Mouse (Mus musculus): ENCODE measurements around the gene 2210010C04Rik. TPM values are rescaled to one million over a fixed set of nuclear protein-coding genes. Genes with fewer than 3 reads are reported as not detected.
"Not testable (repeated sequence)": the region's sequence is repeated elsewhere in the genome, so short reads cannot be mapped to it uniquely, and the experiment has no call there.

The 2210010C04Rik gene
- polyA plus RNA-seq, 1 experiment from 2014 or later: not detected

DNA sequence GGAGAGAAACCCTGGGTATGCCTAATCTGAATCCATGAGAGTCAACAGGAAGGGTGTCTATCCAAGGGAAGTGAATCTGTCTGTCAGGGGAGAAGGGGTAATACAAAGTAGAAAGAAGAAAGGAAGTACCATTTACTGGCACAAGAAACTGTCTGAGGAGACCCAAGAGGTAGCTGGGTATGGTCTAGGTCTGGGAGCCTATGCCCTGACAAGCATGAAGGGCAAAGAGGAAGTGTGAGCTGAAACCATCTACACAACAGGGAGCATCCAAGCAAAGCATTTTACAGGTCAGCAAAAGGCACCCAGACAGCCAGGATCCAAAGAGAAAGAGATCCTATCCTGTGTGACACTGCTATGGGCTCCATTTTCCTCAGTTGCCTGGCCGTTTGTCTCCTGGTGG is 11.9 kb upstream of the 2210010C04Rik start:
- Histone ChIP-seq H3K9me3 (no peaks in the 10 kb centered on the region), H3K27me3 (ENCODE audit: insufficient read depth, poor library complexity, severe bottlenecking) (no peaks in the 10 kb centered on the region), H3K27ac (no peak overlapping the region), H3K4me1 (no peaks in the 10 kb centered on the region), H3K4me3 (no peak overlapping the region), H3K36me3 (no peaks in the 10 kb centered on the region)
- no peak for DNase-seq (ENCODE audit: low spot score)
- WGBS: 81% methylated on average over 1 of the region's 1 CpGs

DNA sequence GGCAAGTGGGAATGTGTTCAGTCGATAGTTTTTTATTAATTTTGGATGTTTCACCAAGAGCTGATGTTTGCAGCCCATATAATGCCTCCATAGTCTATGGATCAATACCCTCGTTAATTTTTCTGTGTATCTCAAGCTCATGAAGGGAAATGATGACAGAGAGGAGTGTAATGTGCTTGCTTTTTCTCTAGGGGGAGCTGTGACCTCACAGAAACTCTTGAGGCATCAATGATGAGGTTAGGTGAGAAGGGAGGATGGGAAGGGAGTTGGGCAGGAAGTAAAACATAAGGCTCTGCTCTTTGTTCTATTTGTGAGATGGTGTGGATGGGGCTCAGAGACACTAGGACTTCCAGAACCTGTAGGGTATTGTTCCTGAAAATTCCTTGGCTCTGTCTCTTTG is 11.2 kb upstream of the 2210010C04Rik start:
- no peak for DNase-seq (ENCODE audit: low spot score)
- Histone ChIP-seq H3K27me3 (ENCODE audit: insufficient read depth, poor library complexity, severe bottlenecking) (no peaks in the 10 kb centered on the region), H3K36me3 (no peaks in the 10 kb centered on the region), H3K4me3 (no peak overlapping the region), H3K9me3 (no peaks in the 10 kb centered on the region), H3K27ac (no peak overlapping the region), H3K4me1 (no peaks in the 10 kb centered on the region)
- WGBS: 57% methylated on average over 2 of the region's 2 CpGs

DNA sequence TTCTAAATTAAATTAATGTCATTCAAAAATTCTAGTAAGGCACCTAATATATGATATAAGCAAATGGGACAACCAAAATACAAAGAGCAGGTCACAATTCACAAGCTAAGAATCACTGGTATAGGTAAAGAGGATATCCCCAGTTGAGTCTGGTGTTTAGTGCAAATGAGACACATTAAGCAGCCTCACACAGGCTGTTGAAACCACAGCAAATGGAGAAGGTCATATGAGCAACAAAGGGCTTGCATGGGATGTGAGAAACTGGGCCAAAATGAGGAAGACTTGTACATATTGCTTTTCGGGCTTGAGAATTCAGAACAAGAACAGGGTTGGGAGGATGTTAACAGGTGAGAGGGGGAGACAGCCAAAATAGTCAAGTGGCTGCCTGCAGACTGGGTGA is 9.4 kb upstream of the 2210010C04Rik start:
- DNase-seq (ENCODE audit: low spot score): no peak
- Histone ChIP-seq H3K36me3 (no peaks in the 10 kb centered on the region), H3K4me1 (no peaks in the 10 kb centered on the region), H3K27ac (no peak overlapping the region), H3K9me3 (no peaks in the 10 kb centered on the region), H3K4me3 (no peak overlapping the region), H3K27me3 (ENCODE audit: insufficient read depth, poor library complexity, severe bottlenecking) (no peaks in the 10 kb centered on the region)
- 78% methylated on average over 1 of the region's 1 CpGs for WGBS

DNA sequence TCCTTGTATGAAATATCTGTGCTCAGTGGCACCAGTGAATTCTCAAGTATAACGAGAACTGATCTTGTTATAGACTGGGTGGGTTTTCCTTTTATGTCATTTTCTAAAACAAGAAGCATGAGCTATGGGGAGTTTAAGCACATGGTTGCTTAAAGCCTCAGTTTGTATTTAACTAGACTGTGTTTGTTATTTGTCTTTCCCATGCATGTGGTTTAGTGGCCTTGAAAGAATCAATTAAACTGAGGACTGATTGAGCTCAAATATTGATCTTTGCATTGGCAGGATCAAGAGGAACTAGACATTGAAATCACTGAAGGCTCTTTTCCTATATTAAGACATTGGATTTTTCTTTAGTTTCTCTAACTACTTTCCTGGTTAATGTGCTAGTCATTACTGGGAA is 9.0 kb upstream of the 2210010C04Rik start:
- no peak overlapping the region for H3K4me3 ChIP-seq
- 61% methylated on average over 1 of the region's 1 CpGs for WGBS
- H3K4me1 ChIP-seq: no peaks in the 10 kb centered on the region
- H3K27me3 ChIP-seq (ENCODE audit: insufficient read depth, poor library complexity, severe bottlenecking): no peaks in the 10 kb centered on the region
- no peaks in the 10 kb centered on the region for H3K9me3 ChIP-seq
- DNase-seq (ENCODE audit: low spot score): no peak
- no peaks in the 10 kb centered on the region for H3K36me3 ChIP-seq
- no peak overlapping the region for H3K27ac ChIP-seq

DNA sequence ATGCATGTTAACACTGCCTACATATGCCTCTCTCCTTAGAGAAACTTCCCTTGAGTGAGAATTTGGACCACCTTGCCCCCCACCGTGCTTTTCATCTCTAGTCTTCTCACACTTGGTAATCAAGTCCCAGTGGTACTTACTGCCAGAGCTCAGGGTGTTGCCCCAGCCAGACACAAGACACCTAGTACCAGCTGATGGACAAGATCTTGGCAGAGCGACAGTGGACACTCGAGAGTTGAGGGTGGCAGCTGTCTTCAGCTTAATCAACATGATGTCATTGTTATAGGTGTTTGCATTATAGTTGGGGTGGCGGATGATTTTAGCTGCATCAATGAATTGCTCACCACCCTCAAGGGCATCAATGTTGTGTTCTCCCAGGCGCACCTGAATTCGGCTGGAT is 2.5 kb downstream of the 2210010C04Rik start:
- no peak overlapping the region for H3K4me3 ChIP-seq
- H3K9me3 ChIP-seq: no peaks in the 10 kb centered on the region
- no peak for DNase-seq (ENCODE audit: low spot score)
- no peaks in the 10 kb centered on the region for H3K36me3 ChIP-seq
- WGBS: 76% methylated on average over 6 of the region's 6 CpGs
- H3K4me1 ChIP-seq: no peaks in the 10 kb centered on the region
- no peak overlapping the region for H3K27ac ChIP-seq
- no peaks in the 10 kb centered on the region for H3K27me3 ChIP-seq (ENCODE audit: insufficient read depth, poor library complexity, severe bottlenecking)

DNA sequence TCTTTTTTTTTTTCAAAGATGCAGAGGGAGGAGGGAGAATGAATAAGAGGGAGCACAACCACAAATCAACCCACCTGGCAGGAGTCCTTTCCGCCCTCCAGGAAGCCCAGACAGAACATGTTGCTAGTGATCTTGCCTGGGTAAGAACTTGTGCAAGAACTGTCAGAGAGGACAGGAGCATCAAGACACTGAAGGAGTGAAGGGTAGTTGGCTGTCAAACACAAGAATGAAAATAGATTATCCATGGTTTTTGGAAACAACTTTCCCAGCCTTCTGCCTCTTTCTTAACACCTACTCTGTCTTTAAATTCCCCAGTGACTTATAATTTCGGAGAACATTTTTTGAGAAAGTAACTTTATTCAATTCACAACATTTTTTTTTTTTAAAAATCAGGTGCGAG is 3.1 kb downstream of the 2210010C04Rik start:
- Histone ChIP-seq H3K4me3 (no peak overlapping the region), H3K9me3 (no peaks in the 10 kb centered on the region), H3K27me3 (ENCODE audit: insufficient read depth, poor library complexity, severe bottlenecking) (no peaks in the 10 kb centered on the region), H3K27ac (no peak overlapping the region), H3K4me1 (no peaks in the 10 kb centered on the region), H3K36me3 (no peaks in the 10 kb centered on the region)
- no peak for DNase-seq (ENCODE audit: low spot score)
- WGBS: 73% methylated on average over 3 of the region's 3 CpGs

DNA sequence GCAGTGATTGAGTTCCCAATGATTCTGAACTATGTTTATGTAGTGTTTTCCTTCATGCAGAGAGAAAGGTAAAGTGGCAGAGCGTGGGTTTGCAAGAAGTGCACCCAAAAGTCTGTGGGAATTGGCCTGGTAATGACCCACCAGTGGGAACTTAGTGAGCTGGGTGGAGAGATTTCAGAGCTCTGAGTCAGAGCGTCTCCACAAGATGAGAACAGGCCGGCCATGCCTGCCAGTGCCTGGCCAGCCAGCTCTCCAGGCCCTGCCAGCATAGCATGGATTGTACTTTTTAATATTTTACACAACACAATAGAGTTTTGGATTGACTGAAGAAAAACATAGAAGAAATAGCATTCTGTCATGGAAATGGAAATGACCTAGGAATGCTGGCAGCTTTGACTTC is 4.5 kb downstream of the 2210010C04Rik start:
- DNase-seq (ENCODE audit: low spot score): no peak
- no peaks in the 10 kb centered on the region for H3K9me3 ChIP-seq
- WGBS: 77% methylated on average over 3 of the region's 3 CpGs
- no peaks in the 10 kb centered on the region for H3K27me3 ChIP-seq (ENCODE audit: insufficient read depth, poor library complexity, severe bottlenecking)
- no peak overlapping the region for H3K27ac ChIP-seq
- H3K4me1 ChIP-seq: no peaks in the 10 kb centered on the region
- H3K4me3 ChIP-seq: no peak overlapping the region
- H3K36me3 ChIP-seq: no peaks in the 10 kb centered on the region

DNA sequence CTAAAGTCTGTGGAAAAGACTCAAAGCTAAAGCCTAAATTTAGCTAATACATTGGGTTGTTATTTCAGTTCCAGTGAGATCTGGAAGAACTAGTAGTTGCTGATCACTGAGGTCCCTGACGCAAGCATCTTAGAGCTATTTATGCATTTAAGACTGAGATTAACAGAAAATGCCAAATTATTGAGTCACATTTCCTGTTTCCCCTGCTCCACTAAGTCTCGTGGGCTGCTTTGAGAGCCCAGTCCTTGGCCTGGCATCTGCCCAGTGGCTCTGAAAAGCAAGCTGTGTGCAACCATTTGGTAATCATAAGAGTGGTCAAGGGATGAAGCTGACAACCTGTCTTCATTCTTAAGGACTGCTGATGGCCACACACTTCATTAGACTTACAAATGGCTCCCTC is 8.3 kb downstream of the 2210010C04Rik start:
- WGBS: 39% methylated on average over 2 of the region's 2 CpGs
- H3K36me3 ChIP-seq: no peaks in the 10 kb centered on the region
- H3K27ac ChIP-seq: no peak overlapping the region
- H3K9me3 ChIP-seq: no peaks in the 10 kb centered on the region
- no peak for DNase-seq (ENCODE audit: low spot score)
- no peaks in the 10 kb centered on the region for H3K4me1 ChIP-seq
- H3K27me3 ChIP-seq (ENCODE audit: insufficient read depth, poor library complexity, severe bottlenecking): no peaks in the 10 kb centered on the region
- no peak overlapping the region for H3K4me3 ChIP-seq

DNA sequence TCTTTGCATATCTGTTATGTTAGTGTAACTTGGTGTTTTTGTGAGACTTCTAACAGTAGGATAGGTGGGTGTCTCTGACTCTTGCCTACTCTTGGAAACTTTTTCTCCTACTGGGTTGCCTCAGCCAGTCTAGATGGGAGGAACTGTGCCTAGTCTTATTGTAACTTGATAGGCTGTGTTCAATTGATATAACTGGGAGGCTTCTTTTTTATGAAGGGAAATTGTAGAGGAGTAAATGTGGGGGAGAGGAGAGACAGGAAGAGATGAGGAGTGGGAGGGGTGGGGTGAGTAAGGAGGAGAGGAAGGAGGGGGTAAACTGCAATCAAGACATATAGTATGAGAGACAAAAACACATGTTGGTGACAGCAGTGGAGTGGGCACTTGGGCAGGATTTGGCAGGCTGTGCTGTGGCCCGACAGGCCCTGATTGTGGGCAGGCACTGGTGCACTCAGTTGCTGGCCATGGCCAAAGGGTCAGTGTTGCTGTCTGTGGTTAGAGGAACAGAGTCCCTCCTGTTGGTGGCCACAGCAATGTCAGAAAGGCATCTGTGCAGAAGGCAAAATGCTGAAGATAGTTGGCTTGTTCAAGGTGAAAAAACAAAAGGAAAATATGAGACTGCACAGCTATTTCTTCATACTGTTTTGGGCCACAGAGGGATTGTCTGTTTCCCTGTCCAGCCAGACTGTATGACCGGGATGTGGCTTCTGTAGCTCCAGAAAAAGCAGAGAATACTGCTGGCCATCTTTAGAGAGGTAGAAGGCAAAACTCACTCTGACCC is 9.2 kb downstream of the 2210010C04Rik start:
- 55% methylated on average over 2 of the region's 2 CpGs for WGBS

DNA sequence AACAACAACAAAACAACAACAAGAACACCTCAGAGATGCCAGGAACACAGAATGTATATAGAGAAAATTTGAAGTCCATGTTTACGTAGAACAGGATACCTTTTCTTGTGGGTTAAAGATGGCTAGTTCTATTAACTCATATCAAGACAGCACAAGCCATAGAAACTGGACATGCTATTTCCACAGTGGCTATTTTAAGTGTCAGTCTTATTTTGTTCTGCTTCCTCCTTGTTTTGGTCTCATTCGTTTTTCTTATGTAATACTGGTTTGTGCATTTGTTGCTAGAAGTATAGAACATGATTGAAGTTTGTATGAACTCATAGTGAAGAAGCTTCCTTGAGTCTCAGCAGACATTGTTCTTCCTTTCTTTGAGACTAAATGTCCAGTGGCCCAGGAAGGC is 16.2 kb downstream of the 2210010C04Rik start:
- H3K36me3 ChIP-seq: no peaks in the 10 kb centered on the region
- WGBS: 77% methylated on average over 2 of the region's 2 CpGs
- H3K27ac ChIP-seq: no peak overlapping the region
- H3K4me1 ChIP-seq: no peaks in the 10 kb centered on the region
- no peak for DNase-seq (ENCODE audit: low spot score)
- no peaks in the 10 kb centered on the region for H3K27me3 ChIP-seq (ENCODE audit: insufficient read depth, poor library complexity, severe bottlenecking)
- H3K9me3 ChIP-seq: no peaks in the 10 kb centered on the region
- no peak overlapping the region for H3K4me3 ChIP-seq

More for the DNA sequence above, 9.2 kb downstream of the 2210010C04Rik start:
- H3K4me1 ChIP-seq: no peaks in the 10 kb centered on the region
- no peak overlapping the region for H3K4me3 ChIP-seq
- H3K27ac ChIP-seq: no peak overlapping the region
- no peaks in the 10 kb centered on the region for H3K27me3 ChIP-seq (ENCODE audit: insufficient read depth, poor library complexity, severe bottlenecking)
- no peak for DNase-seq (ENCODE audit: low spot score)
- no peaks in the 10 kb centered on the region for H3K36me3 ChIP-seq
- H3K9me3 ChIP-seq: no peaks in the 10 kb centered on the region

DNA sequence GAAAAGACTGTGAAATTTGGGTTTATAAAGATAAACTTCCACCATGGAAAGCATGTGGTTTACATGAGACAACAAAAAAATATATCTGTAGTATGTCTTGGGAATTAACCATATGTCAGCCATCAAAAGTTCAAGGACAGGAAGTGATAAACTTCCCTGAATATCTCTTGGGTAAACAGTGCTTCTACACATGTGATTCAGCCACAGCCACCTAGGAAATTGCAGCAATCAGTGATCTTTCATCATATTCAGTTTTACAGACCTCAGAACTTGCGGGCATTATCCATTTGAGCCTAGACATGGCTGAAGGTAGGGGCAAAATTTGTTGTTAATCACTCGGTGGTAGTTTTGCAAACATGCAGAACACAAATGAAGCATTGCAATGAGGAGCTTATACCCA is 16.7 kb downstream of the 2210010C04Rik start:
- 64% methylated on average over 2 of the region's 2 CpGs for WGBS
- Histone ChIP-seq H3K9me3 (no peaks in the 10 kb centered on the region), H3K27ac (no peak overlapping the region), H3K27me3 (ENCODE audit: insufficient read depth, poor library complexity, severe bottlenecking) (no peaks in the 10 kb centered on the region), H3K36me3 (no peaks in the 10 kb centered on the region), H3K4me3 (no peak overlapping the region), H3K4me1 (no peaks in the 10 kb centered on the region)
- DNase-seq (ENCODE audit: low spot score): no peak

DNA sequence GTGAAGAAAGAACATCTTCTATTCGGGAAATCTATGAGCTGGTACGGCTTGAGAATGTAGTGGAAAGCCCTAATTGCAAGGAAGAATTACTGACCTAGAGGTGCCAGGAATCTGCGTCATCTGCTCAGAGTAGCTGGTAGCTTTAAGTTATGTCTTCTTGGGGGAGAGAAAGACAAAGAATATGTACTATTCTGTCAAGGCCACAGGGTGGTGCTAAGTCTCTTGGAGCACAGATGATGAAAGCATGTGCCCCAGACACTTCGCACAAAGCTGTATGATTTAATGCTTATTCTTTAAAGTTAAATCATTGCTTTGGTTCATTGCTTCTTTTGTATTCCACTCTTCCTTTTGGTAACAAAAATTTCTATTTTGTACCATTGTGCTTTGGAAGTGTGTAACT is 20.2 kb downstream of the 2210010C04Rik start:
- Histone ChIP-seq H3K36me3 (no peaks in the 10 kb centered on the region), H3K9me3 (no peaks in the 10 kb centered on the region), H3K4me3 (no peak overlapping the region), H3K27me3 (ENCODE audit: insufficient read depth, poor library complexity, severe bottlenecking) (no peaks in the 10 kb centered on the region), H3K4me1 (no peaks in the 10 kb centered on the region), H3K27ac (no peak overlapping the region)
- 80% methylated on average over 4 of the region's 4 CpGs for WGBS
- DNase-seq (ENCODE audit: low spot score): no peak

DNA sequence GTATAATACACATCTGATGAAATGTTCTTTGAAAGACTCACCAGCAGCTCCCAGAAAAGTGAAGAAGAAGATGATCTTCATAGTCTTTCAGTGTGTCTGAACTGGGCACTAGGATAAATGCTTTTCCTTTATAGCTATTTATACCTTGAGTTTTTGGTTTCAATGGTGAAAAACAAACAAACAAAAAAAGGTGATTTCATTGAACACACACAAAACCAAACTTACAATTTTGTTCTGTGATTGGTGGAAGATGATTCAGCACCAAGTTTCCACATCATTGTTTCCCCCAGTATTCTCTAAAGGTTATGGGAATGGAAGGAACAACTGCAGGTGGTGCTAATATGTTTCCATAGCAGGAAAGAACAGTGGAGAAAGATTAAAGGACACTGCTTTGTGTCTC is 35.9 kb downstream of the 2210010C04Rik start, which contains the start of gene Gm2663:
Gm2663 (minus strand) TSS at position 101 of the 400 bp plus-strand sequence.
- not testable (repeated sequence) for DNase-seq (ENCODE audit: low spot score); H3K27me3 ChIP-seq (ENCODE audit: insufficient read depth, poor library complexity, severe bottlenecking); H3K4me3 ChIP-seq; H3K9me3 ChIP-seq; H3K4me1 ChIP-seq; H3K36me3 ChIP-seq; H3K27ac ChIP-seq
